Mouse (Mus musculus) neural tube, embryonic 12.5 days (tissue): ENCODE results near the gene Rps11. TPM values are rescaled to one million over a fixed set of nuclear protein-coding genes. Genes with fewer than 3 reads are reported as not detected.

ENCODE experiments used
- ATAC-seq: fragments of 200-750 bp; cut with Nextera tagmentation; 2 replicates; pipeline ENCODE4 v1.8.0; 2017; ENCODE audit warnings: low read depth, mild to moderate bottlenecking, moderate TSS enrichment, moderate library complexity; ENCODE audit not compliant: low FRiP score
- H3K27ac ChIP-seq: fragments of 300-500 bp; sonication (generic); 2 replicates; pipeline ENCODE4 v1.5.1; 2016
- H3K27me3 ChIP-seq: fragments of 300-500 bp; sonication (generic); replicated peaks from 2 replicates; pipeline ENCODE4 v1.6.1; 2016; ENCODE audit warnings: mild to moderate bottlenecking
- H3K36me3 ChIP-seq: fragments of 300-500 bp; sonication (generic); 2 replicates; pipeline ENCODE4 v1.6.1; 2016; ENCODE audit warnings: mild to moderate bottlenecking
- H3K4me1 ChIP-seq: fragments of 300-500 bp; sonication (generic); 2 replicates; pipeline ENCODE4 v1.6.1; 2016
- H3K4me2 ChIP-seq: fragments of 300-500 bp; sonication (generic); replicated peaks from 2 replicates; pipeline ENCODE4 v1.6.1; 2016; ENCODE audit warnings: mild to moderate bottlenecking
- H3K4me3 ChIP-seq: fragments of 300-500 bp; sonication (generic); 2 replicates; pipeline ENCODE4 v1.5.1; 2016
- H3K9ac ChIP-seq: fragments of 300-500 bp; sonication (generic); 2 replicates; pipeline ENCODE4 v1.6.1; 2016; ENCODE audit warnings: mild to moderate bottlenecking
- H3K9me3 ChIP-seq: fragments of 300-500 bp; sonication (generic); 2 replicates; pipeline ENCODE4 v1.6.1; 2016; ENCODE audit warnings: mild to moderate bottlenecking
- WGBS: fragments of 180-500 bp; shearing (Covaris S2); methylation state at CpG from one replicate; pipeline ENCODE4 v1.1.7; 2016; 5-methylcytosine and 5-hydroxymethylcytosine counted together
- polyA plus RNA-seq: library from polyadenylated mRNA; unstranded; fragments of >200 nt; fragmentation: Nextera tagmentation; extraction: Ambion mirVana; gene quantifications from 2 replicates; pipeline ENCODE4 v1.2.1, GENCODE M21; 2016

Gene Rps11
- polyA plus RNA-seq, 1 experiment from 2014 or later: 1,089 TPM

- no peak overlapping the region for H3K4me2 ChIP-seq
- H3K4me1 ChIP-seq: peaks cover 12% of the 10 kb centered on the region; the same call in 1 of the 2 replicates
- no peak overlapping the region for H3K27ac ChIP-seq
- H3K9ac ChIP-seq: no peak overlapping the region
- 87% methylated on average over 17 of the region's 17 CpGs for WGBS
- H3K9me3 ChIP-seq: no peaks in the 10 kb centered on the region
- no peak for ATAC-seq
- no peaks in the 10 kb centered on the region; the same call in 1 of the 2 replicates for H3K27me3 ChIP-seq
- no peak overlapping the region for H3K4me3 ChIP-seq
- peaks cover 24% of the 10 kb centered on the region for H3K36me3 ChIP-seq
Observed at GRCm38 (mm10) chr7:45088597-45088996, 35.6 kb downstream of the Rps11 start.

DNA sequence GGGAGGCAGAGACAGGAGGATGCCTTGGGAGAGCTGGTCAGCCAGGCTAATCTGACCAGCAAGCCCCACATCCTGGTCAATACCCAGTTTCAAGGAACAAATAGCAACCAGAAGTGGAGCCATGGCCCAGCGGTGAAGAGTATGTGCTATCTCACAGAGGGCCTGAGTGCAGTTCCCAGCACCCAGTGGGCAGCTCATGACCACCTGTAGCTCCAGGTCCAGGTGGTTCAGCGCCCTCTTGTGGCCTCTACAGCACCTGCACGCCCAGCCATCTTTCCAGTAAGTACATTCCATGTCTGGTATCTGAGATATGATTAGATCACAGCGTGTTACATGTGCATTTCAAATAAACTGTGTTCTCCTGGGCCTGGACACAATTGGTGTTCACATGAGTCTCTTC, 38.2 kb downstream of the Rps11 start:
- Histone ChIP-seq H3K4me2 (no peak overlapping the region), H3K4me1 (0 out of 2 replicates have a peak, but pooled peaks cover 1% of the 10 kb centered on the region), H3K9ac (no peak overlapping the region), H3K9me3 (no peaks in the 10 kb centered on the region), H3K4me3 (no peak overlapping the region), H3K36me3 (peaks cover 34% of the 10 kb centered on the region), H3K27me3 (no peaks in the 10 kb centered on the region), H3K27ac (no peak overlapping the region)
- 80% methylated on average over 4 of the region's 4 CpGs for WGBS
- ATAC-seq: no peak

GRCm38 (mm10) chr7:45083300-45083890, 40.8 kb downstream of the Rps11 start:
- Histone ChIP-seq H3K36me3 (peaks cover 31% of the 10 kb centered on the region), H3K9me3 (no peaks in the 10 kb centered on the region), H3K27me3 (no peaks in the 10 kb centered on the region), H3K4me1 (no peaks in the 10 kb centered on the region), H3K4me3 (no peak overlapping the region), H3K4me2 (no peak overlapping the region), H3K27ac (no peak overlapping the region), H3K9ac (no peak overlapping the region)
- no peak for ATAC-seq
- WGBS: 87% methylated on average over 22 of the region's 22 CpGs

DNA sequence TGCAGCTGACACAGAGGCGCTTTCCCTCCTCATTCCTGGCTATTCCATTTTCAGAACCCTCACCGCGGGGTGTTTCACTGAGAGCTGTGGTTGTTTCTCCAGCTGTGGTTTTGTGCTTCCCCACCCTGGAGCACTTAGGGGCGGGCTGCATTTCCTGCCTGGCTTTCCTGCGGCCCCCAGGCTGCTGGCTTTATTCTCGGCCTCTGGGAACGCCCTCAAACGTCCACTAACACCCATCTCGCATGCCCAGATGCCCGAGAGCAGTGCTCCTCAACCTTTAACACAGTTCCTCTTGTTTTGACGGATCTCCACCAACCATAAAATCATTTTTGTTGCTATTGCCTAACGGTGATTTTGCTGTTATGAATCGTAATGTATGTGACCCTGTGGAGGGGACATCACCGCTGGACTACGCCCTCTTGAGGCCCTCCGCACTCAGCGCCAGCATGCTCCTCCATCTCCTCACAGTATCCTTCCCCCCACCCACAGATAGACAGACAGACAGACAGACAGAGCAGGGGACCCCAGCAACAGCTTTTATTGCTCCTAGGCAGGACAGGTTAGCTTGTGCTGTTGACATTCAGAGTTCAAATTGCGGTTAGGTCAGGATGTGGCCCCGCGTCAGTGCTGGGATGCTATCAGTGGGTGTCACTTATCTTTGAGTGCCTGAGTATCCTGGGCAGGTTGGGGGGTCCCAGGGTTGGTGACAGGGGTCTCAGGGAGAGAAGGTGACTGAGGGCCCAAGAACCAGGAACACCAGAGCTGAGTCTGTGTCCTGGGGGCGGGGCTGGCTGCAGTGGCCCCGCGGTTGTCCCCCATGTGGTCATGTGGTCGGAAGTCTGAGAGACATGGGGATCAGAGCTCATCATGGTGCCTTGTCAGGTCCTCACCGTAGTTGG, 41.6 kb downstream of the Rps11 start:
- WGBS: 61% methylated on average over 25 of the region's 25 CpGs
- ATAC-seq: no peak
- Histone ChIP-seq H3K9me3 (no peaks in the 10 kb centered on the region), H3K36me3 (peaks cover 31% of the 10 kb centered on the region), H3K9ac (no peak overlapping the region), H3K27ac (no peak overlapping the region), H3K4me3 (no peak overlapping the region), H3K4me2 (0 out of 2 replicates have a peak overlapping the region, but pooled peaks have one; percentile 2), H3K27me3 (no peaks in the 10 kb centered on the region), H3K4me1 (no peaks in the 10 kb centered on the region)

GRCm38 (mm10) chr7:45081016-45081415, 43.2 kb downstream of the Rps11 start:
- Histone ChIP-seq H3K4me1 (no peaks in the 10 kb centered on the region), H3K9ac (no peak overlapping the region), H3K27ac (no peak overlapping the region), H3K36me3 (peaks cover 38% of the 10 kb centered on the region), H3K9me3 (no peaks in the 10 kb centered on the region), H3K4me3 (no peak overlapping the region), H3K27me3 (no peaks in the 10 kb centered on the region), H3K4me2 (no peak overlapping the region)
- ATAC-seq: no peak
- 53% methylated on average over 5 of the region's 5 CpGs for WGBS

GRCm38 (mm10) chr7:45079856-45080255, 44.4 kb downstream of the Rps11 start:
- no peak overlapping the region for H3K27ac ChIP-seq
- no peak overlapping the region for H3K9ac ChIP-seq
- ATAC-seq: 0 out of 2 replicates have a peak, but pooled peaks have one; percentile 19
- peaks cover 39% of the 10 kb centered on the region for H3K36me3 ChIP-seq
- H3K4me3 ChIP-seq: no peak overlapping the region
- no peaks in the 10 kb centered on the region for H3K27me3 ChIP-seq
- 1% methylated on average over 10 of the region's 10 CpGs for WGBS
- no peaks in the 10 kb centered on the region for H3K9me3 ChIP-seq
- H3K4me1 ChIP-seq: no peaks in the 10 kb centered on the region
- no peak overlapping the region for H3K4me2 ChIP-seq

DNA sequence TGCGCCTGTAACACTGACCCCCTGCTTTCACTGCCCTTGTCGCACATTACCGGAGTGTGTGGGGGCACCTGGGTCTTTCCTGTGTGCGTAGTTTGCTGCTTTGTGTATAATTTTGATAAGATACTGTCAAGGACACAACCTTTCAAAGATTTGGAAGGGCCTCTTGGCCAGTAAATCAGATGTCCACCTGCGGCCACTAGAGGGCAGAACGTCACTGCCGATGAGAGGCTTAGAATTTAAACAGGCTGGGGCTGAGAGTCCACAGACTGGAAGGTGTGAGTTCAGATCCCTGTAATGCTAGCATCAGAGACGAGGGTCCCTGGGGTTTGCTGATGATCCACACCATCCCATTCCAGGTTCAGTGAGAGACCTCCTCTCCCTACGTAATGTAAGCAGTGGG, 45.7 kb downstream of the Rps11 start:
- Histone ChIP-seq H3K4me3 (no peak overlapping the region), H3K9me3 (no peaks in the 10 kb centered on the region), H3K36me3 (peaks cover 43% of the 10 kb centered on the region), H3K4me2 (no peak overlapping the region), H3K9ac (no peak overlapping the region), H3K27ac (no peak overlapping the region), H3K4me1 (no peaks in the 10 kb centered on the region), H3K27me3 (no peaks in the 10 kb centered on the region)
- 40% methylated on average over 9 of the region's 9 CpGs for WGBS
- 0 out of 2 replicates have a peak, but pooled peaks have one; percentile 31 for ATAC-seq

GRCm38 (mm10) chr7:45077829-45078228, 46.4 kb downstream of the Rps11 start:
- Histone ChIP-seq H3K9me3 (no peaks in the 10 kb centered on the region), H3K4me2 (no peak overlapping the region), H3K9ac (no peak overlapping the region), H3K27me3 (no peaks in the 10 kb centered on the region), H3K4me1 (no peaks in the 10 kb centered on the region), H3K4me3 (no peak overlapping the region), H3K36me3 (peaks cover 40% of the 10 kb centered on the region), H3K27ac (no peak overlapping the region)
- 94% methylated on average over 2 of the region's 2 CpGs for WGBS
- no peak for ATAC-seq

GRCm38 (mm10) chr7:45077322-45077721, 46.9 kb downstream of the Rps11 start:
- WGBS: 89% methylated on average over 14 of the region's 14 CpGs
- peaks cover 38% of the 10 kb centered on the region for H3K36me3 ChIP-seq
- 0 out of 2 replicates have a peak overlapping the region, but pooled peaks have one; percentile 2 for H3K9ac ChIP-seq
- no peaks in the 10 kb centered on the region for H3K27me3 ChIP-seq
- H3K4me3 ChIP-seq: no peak overlapping the region
- H3K27ac ChIP-seq: no peak overlapping the region
- no peaks in the 10 kb centered on the region for H3K4me1 ChIP-seq
- H3K9me3 ChIP-seq: no peaks in the 10 kb centered on the region
- H3K4me2 ChIP-seq: no peak overlapping the region
- ATAC-seq: no peak

DNA sequence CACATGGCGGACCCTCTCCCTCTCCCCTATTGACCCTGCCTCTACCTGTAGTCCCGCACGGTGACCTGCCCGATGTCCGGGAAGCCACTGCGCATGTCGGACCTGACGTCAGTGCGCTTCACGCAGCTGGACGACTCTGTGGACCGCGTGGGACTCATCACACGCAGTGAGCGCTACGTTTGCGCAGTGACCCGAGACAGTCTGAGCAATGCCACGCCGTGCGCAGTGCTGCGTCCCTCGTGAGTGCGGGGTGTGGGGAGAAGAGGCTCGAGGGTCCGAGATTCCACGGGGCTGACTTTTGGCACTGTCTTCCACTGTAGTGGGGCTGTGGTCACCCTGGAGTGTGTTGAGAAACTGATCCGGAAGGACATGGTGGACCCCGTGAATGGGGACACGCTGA, 47.7 kb downstream of the Rps11 start:
- Histone ChIP-seq H3K4me3 (no peak overlapping the region), H3K27me3 (no peaks in the 10 kb centered on the region), H3K4me1 (no peaks in the 10 kb centered on the region), H3K9ac (no peak overlapping the region), H3K36me3 (peaks cover 38% of the 10 kb centered on the region), H3K27ac (no peak overlapping the region), H3K9me3 (no peaks in the 10 kb centered on the region), H3K4me2 (no peak overlapping the region)
- 91% methylated on average over 30 of the region's 30 CpGs for WGBS
- no peak for ATAC-seq

GRCm38 (mm10) chr7:45075405-45075804, 48.8 kb downstream of the Rps11 start:
- Histone ChIP-seq H3K27me3 (no peaks in the 10 kb centered on the region), H3K4me2 (no peak overlapping the region), H3K9me3 (no peaks in the 10 kb centered on the region), H3K4me1 (no peaks in the 10 kb centered on the region), H3K36me3 (peaks cover 38% of the 10 kb centered on the region), H3K4me3 (no peak overlapping the region), H3K27ac (no peak overlapping the region), H3K9ac (no peak overlapping the region)
- no peak for ATAC-seq
- 83% methylated on average over 4 of the region's 4 CpGs for WGBS

GRCm38 (mm10) chr7:45073949-45074348, 50.3 kb downstream of the Rps11 start:
- no peak overlapping the region for H3K4me3 ChIP-seq
- H3K4me1 ChIP-seq: no peaks in the 10 kb centered on the region
- WGBS: 89% methylated on average over 12 of the region's 12 CpGs
- no peaks in the 10 kb centered on the region for H3K9me3 ChIP-seq
- H3K27ac ChIP-seq: no peak overlapping the region
- no peak for ATAC-seq
- no peak overlapping the region for H3K4me2 ChIP-seq
- no peak overlapping the region for H3K9ac ChIP-seq
- no peaks in the 10 kb centered on the region for H3K27me3 ChIP-seq
- H3K36me3 ChIP-seq: peaks cover 38% of the 10 kb centered on the region
